Mouse (Mus musculus) MEL (cell line): Measurements from ENCODE around the gene Ablim1. TPM values are rescaled to one million over a fixed set of nuclear protein-coding genes. Genes with fewer than 3 reads are reported as not detected.

Source experiments
- DNase-seq: peaks from one replicate; pipeline ENCODE4 v3.0.0; 2011; ENCODE audit warnings: low read depth, low spot score
- H3K27ac ChIP-seq: 2 replicates; pipeline ENCODE4 v1.5.1; 2012; ENCODE audit warnings: low read depth, mild to moderate bottlenecking, control low read depth, low read length, moderate library complexity; ENCODE audit not compliant: control insufficient read depth
- H3K27me3 ChIP-seq, 2 experiments: fragments of 150-350 bp in 1 of 2; sonication (generic) in 1 of 2; 2 replicates each; pipeline ENCODE4 v1.6.1; 2012; ENCODE audit warnings: low read length in 2 of 2, mild to moderate bottlenecking in 2 of 2, improper control_type of control experiment in 1 of 2, moderate library complexity in 1 of 2; ENCODE audit not compliant: insufficient read depth in 2 of 2, control insufficient read depth in 1 of 2
- H3K36me3 ChIP-seq, 2 experiments: 2 replicates each; pipeline ENCODE4 v1.6.1; 2012 to 2014; ENCODE audit warnings: low read length in 2 of 2, improper control_type of control experiment in 1 of 2, inconsistent platforms in 1 of 2, mild to moderate bottlenecking in 1 of 2; ENCODE audit not compliant: insufficient read depth in 2 of 2, control insufficient read depth in 1 of 2
- H3K4me1 ChIP-seq, 2 experiments: fragments of 150-350 bp in 1 of 2; sonication (generic) in 1 of 2; 2 replicates each; pipeline ENCODE4 v1.6.1; 2012; ENCODE audit warnings: low read length in 2 of 2, improper control_type of control experiment in 1 of 2, mild to moderate bottlenecking in 1 of 2; ENCODE audit not compliant: insufficient read depth in 2 of 2, control insufficient read depth in 1 of 2
- H3K4me3 ChIP-seq, 2 experiments: fragments of 150-350 bp in 1 of 2; sonication (generic) in 1 of 2; 2 replicates each; pipeline ENCODE4 v1.5.1; 2012; ENCODE audit warnings: low read depth in 2 of 2, low read length in 2 of 2, mild to moderate bottlenecking in 2 of 2, moderate library complexity in 2 of 2, control low read depth in 1 of 2, improper control_type of control experiment in 1 of 2; ENCODE audit not compliant: control insufficient read depth in 1 of 2, insufficient read depth in 1 of 2
- H3K79me2 ChIP-seq: 2 replicates; pipeline ENCODE4 v1.6.1; 2012; ENCODE audit warnings: mild to moderate bottlenecking, low read length, moderate library complexity; ENCODE audit not compliant: control insufficient read depth, poor library complexity, insufficient read depth
- H3K9ac ChIP-seq: 2 replicates; pipeline ENCODE4 v1.6.1; 2012; ENCODE audit warnings: low read depth, mild to moderate bottlenecking, control low read depth, low read length, moderate library complexity; ENCODE audit not compliant: control insufficient read depth, poor library complexity, severe bottlenecking
- H3K9me3 ChIP-seq: fragments of 150-350 bp; sonication (generic); replicated peaks from 2 replicates; pipeline ENCODE4 v1.6.1; 2012; ENCODE audit warnings: mild to moderate bottlenecking, low read length, improper control_type of control experiment, moderate library complexity; ENCODE audit not compliant: insufficient read depth
- BHLHE40 ChIP-seq: IDR thresholded peaks from 2 replicates; pipeline ENCODE4 v1.6.1; 2012; ENCODE audit warnings: low read depth, mild to moderate bottlenecking, inconsistent platforms, low read length, improper control_type of control experiment, borderline replicate concordance
- CHD1 ChIP-seq: IDR thresholded peaks from 2 replicates; pipeline ENCODE4 v1.6.1; 2012; ENCODE audit warnings: low read depth, mild to moderate bottlenecking, inconsistent platforms, low read length, improper control_type of control experiment
- CTCF ChIP-seq, 3 experiments: IDR thresholded peaks in 2 of 3; conservative IDR thresholded peaks in 1 of 3; 2 replicates each; pipeline ENCODE4 v1.5.1; 2011 to 2012; ENCODE audit warnings: low read length in 3 of 3, low read depth in 2 of 3, mild to moderate bottlenecking in 2 of 3, improper control_type of control experiment in 1 of 3, inconsistent platforms in 1 of 3, mixed read lengths in 1 of 3, moderate library complexity in 1 of 3; ENCODE audit not compliant: control insufficient read depth in 1 of 3, insufficient read depth in 1 of 3, poor library complexity in 1 of 3, severe bottlenecking in 1 of 3
- E2F4 ChIP-seq: IDR thresholded peaks from 2 replicates; pipeline ENCODE4 v1.6.1; 2011; ENCODE audit warnings: low read depth, low read length, improper control_type of control experiment, borderline replicate concordance
- EP300 ChIP-seq, 2 experiments: IDR thresholded peaks; 2 replicates each; pipeline ENCODE4 v1.6.1; 2011; ENCODE audit warnings: improper control_type of control experiment in 2 of 2, low read length in 2 of 2, low read depth in 1 of 2, mild to moderate bottlenecking in 1 of 2
- ETS1 ChIP-seq: IDR thresholded peaks from 2 replicates; pipeline ENCODE4 v1.6.1; 2012; ENCODE audit warnings: low read depth, mild to moderate bottlenecking, inconsistent platforms, low read length, improper control_type of control experiment, moderate library complexity
- GABPA ChIP-seq: IDR thresholded peaks from 2 replicates; pipeline ENCODE4 v1.6.1; 2012; ENCODE audit warnings: low read depth, mild to moderate bottlenecking, inconsistent platforms, low read length, improper control_type of control experiment, moderate library complexity
- GATA1 ChIP-seq: IDR thresholded peaks from 2 replicates; pipeline ENCODE4 v1.6.1; 2011; ENCODE audit warnings: low read depth, low read length, improper control_type of control experiment
- HCFC1 ChIP-seq: IDR thresholded peaks from 2 replicates; pipeline ENCODE4 v1.6.1; 2012; ENCODE audit warnings: low read depth, mild to moderate bottlenecking, inconsistent platforms, low read length, improper control_type of control experiment, moderate library complexity
- JUND ChIP-seq: IDR thresholded peaks from 2 replicates; pipeline ENCODE4 v1.6.1; 2011; ENCODE audit warnings: low read depth, mild to moderate bottlenecking, improper control_type of control experiment, low read length
- KAT2A ChIP-seq: conservative IDR thresholded peaks from 2 replicates; pipeline ENCODE4 v1.6.1; 2012; ENCODE audit warnings: low read depth, low read length, improper control_type of control experiment, inconsistent platforms
- MAFK ChIP-seq: IDR thresholded peaks from 2 replicates; pipeline ENCODE4 v1.6.1; 2011; ENCODE audit warnings: low read depth, mild to moderate bottlenecking, low read length, improper control_type of control experiment, borderline replicate concordance
- MAZ ChIP-seq: IDR thresholded peaks from 2 replicates; pipeline ENCODE4 v1.6.1; 2012; ENCODE audit warnings: low read depth, mild to moderate bottlenecking, inconsistent platforms, low read length, improper control_type of control experiment
- MEF2A ChIP-seq: IDR thresholded peaks from 2 replicates; pipeline ENCODE4 v1.6.1; 2014; ENCODE audit warnings: low read depth, mild to moderate bottlenecking, inconsistent platforms, low read length, improper control_type of control experiment; ENCODE audit not compliant: poor library complexity, insufficient replicate concordance, severe bottlenecking; ENCODE audit errors: extremely low read depth
- MXI1 ChIP-seq: IDR thresholded peaks from 2 replicates; pipeline ENCODE4 v1.6.1; 2011; ENCODE audit warnings: mild to moderate bottlenecking, low read depth, low read length, improper control_type of control experiment
- MYB ChIP-seq: IDR thresholded peaks from 2 replicates; pipeline ENCODE4 v1.6.1; 2011; ENCODE audit warnings: mild to moderate bottlenecking, low read depth, low read length, improper control_type of control experiment
- MYC ChIP-seq: IDR thresholded peaks from 2 replicates; pipeline ENCODE4 v1.6.1; 2011; ENCODE audit warnings: low read depth, mild to moderate bottlenecking, low read length, improper control_type of control experiment, moderate library complexity
- NELFE ChIP-seq: IDR thresholded peaks from 2 replicates; pipeline ENCODE4 v1.6.1; 2011; ENCODE audit warnings: low read depth, low read length, improper control_type of control experiment
- NRF1 ChIP-seq: IDR thresholded peaks from 2 replicates; pipeline ENCODE4 v1.6.1; 2014; ENCODE audit warnings: low read depth, mild to moderate bottlenecking, inconsistent platforms, low read length, improper control_type of control experiment, moderate library complexity; ENCODE audit not compliant: poor library complexity, insufficient read depth, severe bottlenecking
- POLR2A ChIP-seq, 2 experiments: IDR thresholded peaks; 2 replicates each; pipeline ENCODE4 v1.6.1; 2011 to 2012; ENCODE audit warnings: low read length in 2 of 2, mild to moderate bottlenecking in 2 of 2, control low read depth in 1 of 2, improper control_type of control experiment in 1 of 2, low read depth in 1 of 2, moderate library complexity in 1 of 2; ENCODE audit not compliant: control insufficient read depth in 1 of 2, insufficient read depth in 1 of 2, poor library complexity in 1 of 2
- POLR2AphosphoS5 ChIP-seq: IDR thresholded peaks from 2 replicates; pipeline ENCODE4 v1.6.1; 2012; ENCODE audit warnings: low read depth, borderline replicate concordance, mild to moderate bottlenecking, inconsistent platforms, low read length, moderate library complexity, mixed read lengths
- RAD21 ChIP-seq: IDR thresholded peaks from 2 replicates; pipeline ENCODE4 v1.6.1; 2011; ENCODE audit warnings: mild to moderate bottlenecking, low read depth, low read length, improper control_type of control experiment
- RCOR1 ChIP-seq: IDR thresholded peaks from 2 replicates; pipeline ENCODE4 v1.6.1; 2012; ENCODE audit warnings: low read depth, mild to moderate bottlenecking, inconsistent platforms, low read length, improper control_type of control experiment
- SIN3A ChIP-seq: IDR thresholded peaks from 2 replicates; pipeline ENCODE4 v1.6.1; 2012; ENCODE audit warnings: low read length, improper control_type of control experiment, inconsistent platforms
- TAL1 ChIP-seq: IDR thresholded peaks from 2 replicates; pipeline ENCODE4 v1.6.1; 2012; ENCODE audit warnings: mild to moderate bottlenecking, inconsistent platforms, low read length, moderate library complexity, mixed read lengths
- TCF12 ChIP-seq: IDR thresholded peaks from 2 replicates; pipeline ENCODE4 v1.6.1; 2014; ENCODE audit warnings: low read depth, mild to moderate bottlenecking, inconsistent platforms, low read length, improper control_type of control experiment, moderate library complexity
- USF2 ChIP-seq, 2 experiments: IDR thresholded peaks; 2 replicates each; pipeline ENCODE4 v1.6.1; 2011 to 2012; ENCODE audit warnings: improper control_type of control experiment in 2 of 2, low read length in 2 of 2, borderline replicate concordance in 1 of 2, inconsistent platforms in 1 of 2, low read depth in 1 of 2, mild to moderate bottlenecking in 1 of 2; ENCODE audit not compliant: insufficient read depth in 1 of 2
- ZKSCAN1 ChIP-seq: IDR thresholded peaks from 2 replicates; pipeline ENCODE4 v1.6.1; 2012; ENCODE audit warnings: low read depth, mild to moderate bottlenecking, inconsistent platforms, low read length, improper control_type of control experiment, moderate library complexity
- ZNF384 ChIP-seq: IDR thresholded peaks from 2 replicates; pipeline ENCODE4 v1.6.1; 2012; ENCODE audit warnings: low read depth, mild to moderate bottlenecking, inconsistent platforms, low read length, improper control_type of control experiment
- polyA plus RNA-seq, 2 experiments: library from polyadenylated mRNA; stranded (reverse) in 1 of 2; unstranded in 1 of 2; fragments of >175 nt in 1 of 2; fragments of >200 nt in 1 of 2; gene quantifications; 2 replicates each; pipeline versions ENCODE4 v1.2.1 to v1.2.4; 2012; ENCODE audit warnings: low replicate concordance in 2 of 2, low read depth in 1 of 2; ENCODE audit not compliant: insufficient read length in 2 of 2, insufficient read depth in 1 of 2, missing spikeins in 1 of 2
- total RNA-seq: library from RNA; depleted of rRNA; stranded (reverse); fragments of 300-350 nt; gene quantifications from 2 replicates; pipeline ENCODE4 v1.2.3, GENCODE M21; 2012

Ablim1 gene
- total and polyA plus RNA-seq, 3 experiments, result not detected

DNA sequence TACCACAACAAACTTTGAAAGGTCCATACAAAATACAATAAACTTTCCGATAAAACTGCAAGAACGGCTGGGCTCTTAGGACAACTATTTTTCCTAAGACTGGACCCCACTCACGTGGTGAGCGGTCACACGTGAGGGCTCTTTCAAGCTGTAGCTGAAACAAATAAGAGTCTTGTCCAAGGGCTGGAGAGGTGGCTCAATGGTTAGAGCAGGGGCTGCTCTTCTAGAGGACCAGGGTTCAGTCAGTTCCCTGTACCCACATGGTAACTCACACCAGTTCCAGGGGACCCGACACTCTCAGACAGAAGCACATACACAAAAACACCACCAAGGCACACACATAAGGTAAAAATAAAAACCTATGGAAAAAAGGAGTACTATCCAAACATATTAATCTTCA lies 197.0 kb downstream of the Ablim1 start:
- no peak for DNase-seq
- Histone ChIP-seq H3K36me3 (no peaks in the 10 kb centered on the region), H3K4me1 (no peaks in the 10 kb centered on the region)
- TF ChIP-seq TAL1 (no peak), ZKSCAN1 (no peak), POLR2A (IDR thresholded peaks at IDR 0.05; ENCODE audit: control insufficient read depth in 1 of 2, insufficient read depth in 1 of 2, low read depth in 1 of 2, low read length in 2 of 2, poor library complexity in 1 of 2) (no peak), ZNF384 (no peak), E2F4 (no peak), MEF2A (no peak), USF2 (IDR thresholded peaks at IDR 0.05; ENCODE audit: borderline replicate concordance in 1 of 2, insufficient read depth in 1 of 2, low read depth in 1 of 2, low read length in 2 of 2) (no peak), MYB (no peak), MAZ (no peak), NELFE (no peak), GATA1 (no peak), MAFK (no peak), BHLHE40 (no peak), SIN3A (no peak), CTCF (IDR thresholded peaks at IDR 0.05 in 2 of 3, conservative IDR thresholded peaks at IDR 0.05 in 1 of 3; ENCODE audit: control insufficient read depth in 1 of 3, insufficient read depth in 1 of 3, low read depth in 2 of 3, low read length in 3 of 3, poor library complexity in 1 of 3, severe bottlenecking in 1 of 3) (no peak), RCOR1 (no peak), MXI1 (no peak), NRF1 (no peak), GABPA (no peak), JUND (no peak)
- TF ChIP-seq, all 39 proteins: peak for 0
- Histone ChIP-seq H3K27ac (no peak overlapping the region), H3K79me2 (no peaks in the 10 kb centered on the region), H3K4me3 (no peak overlapping the region), H3K9me3 (no peaks in the 10 kb centered on the region), H3K9ac (no peak overlapping the region), H3K27me3 (no peaks in the 10 kb centered on the region)

DNA sequence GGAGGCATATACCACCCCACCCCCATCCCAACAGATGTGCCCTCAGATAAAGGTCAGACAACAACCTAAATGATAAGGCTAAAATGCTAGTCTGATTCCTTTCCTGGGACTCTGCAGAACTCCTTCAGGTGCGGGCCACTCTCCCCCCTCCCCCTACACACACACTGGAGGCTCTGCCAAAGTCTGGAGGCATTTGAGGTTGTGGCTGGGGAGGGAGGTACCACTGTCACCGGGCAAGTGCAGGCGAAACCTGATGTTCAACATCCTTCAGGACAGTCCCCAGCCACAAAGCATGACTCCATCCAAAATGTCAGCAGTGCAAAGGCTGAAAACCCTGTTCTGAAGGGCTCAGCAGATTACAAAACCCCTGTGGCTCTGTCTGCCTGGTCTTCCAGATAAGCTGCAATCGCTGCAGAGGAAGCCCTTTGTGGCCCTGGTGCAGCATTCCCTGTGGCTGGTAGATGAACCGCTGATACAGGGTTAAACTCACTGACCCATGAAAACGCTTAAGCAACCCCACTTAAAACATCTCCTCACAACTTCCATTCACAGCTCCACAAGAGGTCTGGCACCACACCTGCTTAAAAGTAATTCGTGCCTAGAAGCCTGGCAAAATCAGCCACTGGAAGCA lies 197.7 kb downstream of the Ablim1 start:
- Histone ChIP-seq H3K36me3 (no peaks in the 10 kb centered on the region), H3K27ac (no peak overlapping the region), H3K27me3 (no peaks in the 10 kb centered on the region), H3K4me3 (no peak overlapping the region), H3K79me2 (no peaks in the 10 kb centered on the region), H3K9ac (no peak overlapping the region), H3K9me3 (no peaks in the 10 kb centered on the region), H3K4me1 (no peaks in the 10 kb centered on the region)
- DNase-seq, result peak; percentile 29
- TF ChIP-seq BHLHE40 (no peak), TAL1 (peak; percentile 57), CHD1 (no peak), EP300 (IDR thresholded peaks at IDR 0.05; ENCODE audit: low read depth in 1 of 2, low read length in 2 of 2) (peak in 1 of 2 experiments; percentile 40; a peak in 3 of 4 replicates), CTCF (IDR thresholded peaks at IDR 0.05 in 2 of 3, conservative IDR thresholded peaks at IDR 0.05 in 1 of 3; ENCODE audit: control insufficient read depth in 1 of 3, insufficient read depth in 1 of 3, low read depth in 2 of 3, low read length in 3 of 3, poor library complexity in 1 of 3, severe bottlenecking in 1 of 3) (no peak), HCFC1 (no peak), RAD21 (no peak), MEF2A (no peak), MYB (no peak), POLR2A (IDR thresholded peaks at IDR 0.05; ENCODE audit: control insufficient read depth in 1 of 2, insufficient read depth in 1 of 2, low read depth in 1 of 2, low read length in 2 of 2, poor library complexity in 1 of 2) (no peak), KAT2A (no peak), RCOR1 (0 out of 2 replicates have a peak, but pooled peaks have one; percentile 26), POLR2AphosphoS5 (no peak), TCF12 (peak; percentile 39; the same call in 1 of the 2 replicates), MYC (no peak), ETS1 (no peak), JUND (no peak)
